Mouse (Mus musculus): ENCODE results near the gene Twf1. TPM values are rescaled to one million over a fixed set of nuclear protein-coding genes. Genes with fewer than 3 reads are reported as not detected.

The Twf1 gene
- polyA plus RNA-seq (2014; fragmentation: Illumina TruSeq; extraction: RNeasy Lipid Tissue Mini Kit (QIAGEN cat#74804); ENCODE audit: low read depth, low replicate concordance): 39.4 TPM

DNA sequence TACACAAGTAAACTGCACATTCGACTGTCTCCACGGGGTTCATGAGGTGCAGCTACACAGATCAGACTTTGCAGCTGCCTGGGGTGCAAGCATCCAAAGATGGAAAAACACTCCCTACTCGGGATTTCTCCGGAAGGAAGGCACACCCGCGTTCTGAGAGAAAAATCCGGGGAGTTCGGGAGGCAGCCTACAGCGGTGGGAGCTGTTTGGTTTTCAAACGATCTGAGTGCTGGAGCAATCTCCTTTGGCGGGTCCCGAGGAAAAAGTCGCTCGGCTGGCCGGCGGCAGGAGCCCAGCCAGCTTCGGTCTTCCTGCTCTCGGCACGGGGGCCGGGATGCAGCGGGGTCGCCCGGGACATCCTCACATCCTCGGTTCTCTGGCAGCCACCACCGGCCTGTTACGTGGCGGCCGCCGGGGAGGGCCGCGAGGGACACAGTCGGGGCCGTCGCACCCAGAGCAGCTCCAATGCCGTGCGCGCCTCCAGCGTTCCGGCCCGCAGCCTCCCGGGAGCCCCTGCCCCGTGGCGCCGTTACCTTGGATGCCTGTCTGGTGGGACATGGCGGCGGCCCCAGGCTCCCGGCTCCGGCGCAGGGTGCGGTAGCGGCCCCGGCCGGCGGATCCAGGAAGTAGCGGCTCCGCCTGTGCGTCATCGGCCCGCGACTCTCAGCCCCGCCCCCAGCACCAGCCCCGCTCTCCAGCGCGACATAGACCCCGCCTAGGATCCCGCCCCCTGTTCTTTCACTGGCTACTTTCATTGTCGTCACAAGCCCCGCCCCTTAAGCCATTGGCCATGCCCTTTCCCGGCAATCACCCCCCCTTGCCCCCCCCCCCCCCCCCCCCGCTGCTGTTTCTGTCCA, at the start of gene Twf1:
Gene Twf1 (minus strand): TSS at position 671 of the 857 bp plus-strand sequence.

DNA sequence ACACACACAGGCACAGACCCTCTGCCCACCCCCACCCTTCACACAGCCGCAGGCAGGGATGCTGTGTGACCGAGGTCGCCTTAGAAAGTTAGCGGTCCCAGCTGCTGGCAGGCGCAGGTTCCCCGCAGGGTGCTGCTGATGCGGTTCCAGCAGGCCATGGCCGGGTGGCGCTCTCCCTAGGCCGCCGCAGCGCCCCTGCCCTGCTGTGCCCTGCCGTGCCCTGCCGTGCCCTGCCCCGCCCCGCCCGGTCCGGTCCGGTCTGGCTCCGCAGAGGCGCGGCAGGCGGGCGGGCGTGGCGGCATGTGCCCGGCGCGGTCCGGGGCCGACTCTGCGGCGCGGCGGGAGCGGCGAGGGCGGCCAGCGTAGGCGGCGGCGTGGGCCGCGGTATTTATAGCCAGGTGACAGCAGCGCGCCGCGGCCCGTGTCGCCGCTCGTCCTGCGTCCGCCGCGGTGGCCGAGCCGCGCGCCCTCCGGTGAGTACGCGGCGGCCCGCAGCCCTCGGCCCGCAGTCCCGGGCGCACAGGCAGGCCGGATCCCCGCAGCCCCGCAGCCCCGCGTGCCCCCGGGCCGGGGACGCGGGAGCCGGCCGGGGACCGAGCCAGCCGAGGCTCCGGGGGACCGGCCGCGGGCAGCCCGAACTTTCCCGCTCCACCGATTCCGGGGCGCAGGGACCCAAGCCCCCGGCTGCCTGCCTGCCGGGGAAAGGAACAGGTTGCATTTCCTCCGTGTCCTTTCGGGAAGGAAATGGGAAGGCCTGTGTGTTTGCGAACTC, 39.3 kb upstream of the Twf1 start, which contains the start of gene Tmem117:
Gene Tmem117 (plus strand): TSS at position 403 of the 772 bp plus-strand sequence.

DNA sequence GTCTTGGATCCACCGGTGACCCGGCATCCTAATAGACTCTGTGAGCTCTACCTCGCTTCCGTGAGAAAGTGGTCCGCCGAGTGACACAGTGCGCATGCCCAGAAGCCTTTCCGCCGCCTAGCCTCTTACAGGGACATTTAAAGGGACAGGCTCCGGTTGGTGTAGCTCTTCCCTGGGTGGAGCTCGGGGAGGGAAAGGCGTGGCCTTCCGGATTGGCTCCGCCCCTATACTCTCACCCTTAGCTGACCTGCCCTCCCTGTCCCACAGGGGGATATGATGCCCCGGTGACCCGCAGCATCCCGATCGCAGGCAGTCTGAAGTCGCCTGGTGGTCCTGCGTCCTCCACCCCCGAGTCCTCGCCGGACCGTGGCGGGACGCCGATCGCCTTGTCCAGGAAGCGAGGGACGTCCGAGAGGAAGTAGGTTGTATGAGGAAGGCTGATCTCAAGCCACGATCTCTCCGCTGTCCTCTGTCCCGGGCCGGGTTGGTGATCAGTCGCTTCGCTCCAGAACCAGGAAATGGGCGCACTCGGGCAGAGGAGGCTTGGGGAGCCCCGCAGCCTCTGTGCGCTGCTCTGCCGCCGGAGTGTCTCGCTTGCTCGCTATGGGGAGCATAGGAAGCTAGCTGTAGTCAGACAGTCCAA, 46.2 kb downstream of the Twf1 start, which contains the start of the genes Pus7l and Irak4:
Gene Pus7l (minus strand): TSS at position 139 of the 643 bp plus-strand sequence.
Gene Irak4 (plus strand): TSS at position 235 of the 643 bp plus-strand sequence.

Other genes starting within 250 kb of the Twf1 start
- 1.8 TPM for gene Adamts20, start 124.5 kb downstream of the Twf1 start, polyA plus RNA-seq (2014; fragmentation: Illumina TruSeq; extraction: RNeasy Lipid Tissue Mini Kit (QIAGEN cat#74804); ENCODE audit: low read depth, low replicate concordance)
- gene Pus7l, start 46.3 kb downstream of the Twf1 start, polyA plus RNA-seq (2014; fragmentation: Illumina TruSeq; extraction: RNeasy Lipid Tissue Mini Kit (QIAGEN cat#74804); ENCODE audit: low read depth, low replicate concordance): 3.9 TPM
- 2.1 TPM for gene Irak4, start 46.2 kb downstream of the Twf1 start, polyA plus RNA-seq (2014; fragmentation: Illumina TruSeq; extraction: RNeasy Lipid Tissue Mini Kit (QIAGEN cat#74804); ENCODE audit: low read depth, low replicate concordance)
- gene Tmem117, start 39.3 kb upstream of the Twf1 start, polyA plus RNA-seq (2014; fragmentation: Illumina TruSeq; extraction: RNeasy Lipid Tissue Mini Kit (QIAGEN cat#74804); ENCODE audit: low read depth, low replicate concordance): 3.5 TPM